Mouse (Mus musculus): ENCODE data around the gene Zfp462. TPM values are rescaled to one million over a fixed set of nuclear protein-coding genes. Genes with fewer than 3 reads are reported as not detected.
"Not testable (repeated sequence)": the region's sequence is repeated elsewhere in the genome, so short reads cannot be mapped to it uniquely, and the experiment has no call there.

Gene Zfp462
- polyA plus RNA-seq, 1 experiment from 2014 or later = 9.9 TPM

DNA sequence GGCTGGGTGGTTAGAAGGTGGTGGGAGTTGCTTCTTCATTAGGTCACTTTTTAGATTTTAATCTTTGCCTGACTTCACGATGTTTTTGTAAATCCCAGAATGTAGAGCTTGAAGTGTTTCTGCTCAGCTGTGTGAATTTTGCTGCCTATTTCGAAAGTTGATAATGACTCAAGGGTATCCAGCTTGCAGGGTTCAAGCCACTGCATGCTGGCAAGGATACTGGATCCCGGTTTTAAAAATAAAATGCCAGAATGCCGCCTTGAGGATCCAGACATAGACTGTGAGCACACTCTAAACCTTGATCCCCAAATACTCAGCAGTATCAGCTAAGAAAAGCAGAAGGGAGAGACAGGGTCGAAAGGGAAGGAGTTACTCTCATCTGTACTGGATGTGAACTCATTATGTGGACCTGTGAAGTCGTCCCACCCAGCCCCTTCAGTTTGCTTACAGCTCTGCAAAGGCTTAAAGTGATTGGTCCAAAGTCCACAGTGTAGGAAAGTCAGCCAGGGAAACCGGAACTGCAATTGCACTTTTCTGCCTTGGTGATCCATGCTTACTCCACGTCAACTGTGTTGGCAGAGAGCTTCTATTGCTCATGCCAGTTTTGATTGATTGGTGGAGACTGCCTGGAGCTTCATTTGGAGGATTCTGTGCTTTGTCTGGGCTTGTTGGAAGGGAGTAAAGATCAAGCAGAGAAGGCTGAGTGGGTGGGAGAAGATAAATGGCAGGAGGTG lies 28.1 kb downstream of the Zfp462 start:
- Histone ChIP-seq H3K9ac (ENCODE audit: low read depth, low read length) (no peak overlapping the region), H3K27ac (ENCODE audit: low read length) (no peak overlapping the region), H3K36me3 (ENCODE audit: control insufficient read depth, insufficient read depth, low read length) (0 out of 2 replicates have a peak, but pooled peaks cover 1% of the 10 kb centered on the region), H3K4me2 (ENCODE audit: low read length) (no peak overlapping the region), H3K9me3 (replicated peaks; ENCODE audit: control insufficient read depth, low read length, poor library complexity, severe bottlenecking) (no peaks in the 10 kb centered on the region), H3K4me1 (ENCODE audit: control insufficient read depth, insufficient read depth, low read length) (peaks cover 6% of the 10 kb centered on the region), H3K27me3 (ENCODE audit: control insufficient read depth, insufficient read depth, low read depth, low read length) (no peaks in the 10 kb centered on the region), H3K4me3 (ENCODE audit: low read depth, low read length) (no peak overlapping the region)
- no peak for ATAC-seq
- WGBS = 83% methylated on average over 8 of the region's 8 CpGs

DNA sequence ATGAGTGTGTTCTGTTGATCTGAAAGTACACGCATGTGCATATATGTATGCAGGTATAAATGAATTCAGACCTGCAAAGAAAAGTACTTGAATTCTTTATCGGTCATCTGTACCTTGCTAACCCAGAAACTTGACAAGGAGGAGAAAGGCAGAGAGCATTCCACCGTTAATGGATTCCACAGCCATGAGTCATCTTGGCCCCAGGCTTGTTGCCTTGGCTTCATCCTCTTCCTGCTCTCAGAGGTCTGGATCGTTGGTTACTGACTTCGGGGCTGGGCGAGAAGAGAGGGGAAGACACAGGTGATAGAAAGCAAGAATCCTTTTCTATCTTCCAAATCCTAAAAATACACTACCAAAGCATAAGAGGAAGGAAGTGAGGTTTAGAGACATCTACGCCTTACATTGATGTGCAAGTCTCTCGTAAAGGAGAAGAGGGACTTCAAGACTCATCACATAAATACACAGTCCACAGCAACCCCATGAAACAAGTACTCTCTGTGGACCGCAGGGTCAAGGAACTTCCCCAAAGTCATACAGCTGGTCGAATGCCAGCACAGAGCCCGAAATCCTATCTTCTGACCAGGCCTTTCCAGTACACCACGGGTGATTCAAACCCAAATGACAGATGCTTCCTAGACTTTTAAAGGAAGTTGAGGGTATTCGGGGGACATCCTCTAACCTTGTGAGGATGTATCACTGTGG lies 35.1 kb downstream of the Zfp462 start:
- Histone ChIP-seq H3K27ac (ENCODE audit: low read length) (no peak overlapping the region), H3K9me3 (replicated peaks; ENCODE audit: control insufficient read depth, low read length, poor library complexity, severe bottlenecking) (no peaks in the 10 kb centered on the region), H3K4me2 (ENCODE audit: low read length) (no peak overlapping the region), H3K27me3 (ENCODE audit: control insufficient read depth, insufficient read depth, low read depth, low read length) (no peaks in the 10 kb centered on the region), H3K4me1 (ENCODE audit: control insufficient read depth, insufficient read depth, low read length) (peaks cover 6% of the 10 kb centered on the region), H3K9ac (ENCODE audit: low read depth, low read length) (no peak overlapping the region), H3K4me3 (ENCODE audit: low read depth, low read length) (no peak overlapping the region), H3K36me3 (ENCODE audit: control insufficient read depth, insufficient read depth, low read length) (no peaks in the 10 kb centered on the region)
- ATAC-seq = no peak
- 87% methylated on average over 13 of the region's 13 CpGs for WGBS

- no peak overlapping the region for H3K9ac ChIP-seq (ENCODE audit: low read depth, low read length)
- ATAC-seq = no peak
- 94% methylated on average over 2 of the region's 2 CpGs for WGBS
- no peaks in the 10 kb centered on the region for H3K27me3 ChIP-seq (ENCODE audit: control insufficient read depth, insufficient read depth, low read depth, low read length)
- H3K36me3 ChIP-seq (ENCODE audit: control insufficient read depth, insufficient read depth, low read length) = no peaks in the 10 kb centered on the region
- H3K4me1 ChIP-seq (ENCODE audit: control insufficient read depth, insufficient read depth, low read length) = no peaks in the 10 kb centered on the region; the same call in 1 of the 2 replicates
- H3K9me3 ChIP-seq (replicated peaks; ENCODE audit: control insufficient read depth, low read length, poor library complexity, severe bottlenecking) = no peaks in the 10 kb centered on the region
- H3K4me3 ChIP-seq (ENCODE audit: low read depth, low read length) = no peak overlapping the region
- no peak overlapping the region for H3K27ac ChIP-seq (ENCODE audit: low read length)
- no peak overlapping the region for H3K4me2 ChIP-seq (ENCODE audit: low read length)
These were observed 39.7 kb downstream of the Zfp462 start for GRCm38 (mm10) chr4:54984502-54984901.

DNA sequence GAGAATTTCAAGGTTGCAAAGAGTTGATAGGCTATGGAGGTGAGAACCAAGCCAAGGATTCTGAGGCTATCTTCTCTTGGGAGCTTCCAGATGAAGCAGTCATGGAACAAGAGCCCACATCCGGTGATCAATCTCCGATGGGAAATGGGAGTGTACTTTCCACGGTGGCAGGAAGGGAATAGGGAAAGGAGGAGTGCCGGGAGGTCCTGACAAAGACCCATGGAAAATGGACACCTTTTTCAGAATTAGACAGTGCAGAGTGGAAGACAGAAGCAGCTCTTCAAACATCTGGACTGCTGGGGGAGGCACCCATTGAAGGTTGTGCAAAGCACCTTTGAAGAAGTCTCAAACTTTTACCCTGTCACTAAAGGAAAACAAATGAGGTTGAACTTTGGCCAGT lies 41.8 kb downstream of the Zfp462 start:
- Histone ChIP-seq H3K4me1 (ENCODE audit: control insufficient read depth, insufficient read depth, low read length) (peaks cover 4% of the 10 kb centered on the region; the same call in 1 of the 2 replicates), H3K4me3 (ENCODE audit: low read depth, low read length) (no peak overlapping the region), H3K36me3 (ENCODE audit: control insufficient read depth, insufficient read depth, low read length) (no peaks in the 10 kb centered on the region), H3K27ac (ENCODE audit: low read length) (no peak overlapping the region), H3K4me2 (ENCODE audit: low read length) (no peak overlapping the region), H3K27me3 (ENCODE audit: control insufficient read depth, insufficient read depth, low read depth, low read length) (no peaks in the 10 kb centered on the region), H3K9me3 (replicated peaks; ENCODE audit: control insufficient read depth, low read length, poor library complexity, severe bottlenecking) (no peaks in the 10 kb centered on the region), H3K9ac (ENCODE audit: low read depth, low read length) (no peak overlapping the region)
- 90% methylated on average over 4 of the region's 4 CpGs for WGBS
- ATAC-seq = no peak

GRCm38 (mm10) chr4:54987256-54987655 lies 42.4 kb downstream of the Zfp462 start:
- Histone ChIP-seq H3K27ac (ENCODE audit: low read length) (no peak overlapping the region), H3K27me3 (ENCODE audit: control insufficient read depth, insufficient read depth, low read depth, low read length) (no peaks in the 10 kb centered on the region), H3K36me3 (ENCODE audit: control insufficient read depth, insufficient read depth, low read length) (no peaks in the 10 kb centered on the region), H3K4me3 (ENCODE audit: low read depth, low read length) (no peak overlapping the region), H3K9me3 (replicated peaks; ENCODE audit: control insufficient read depth, low read length, poor library complexity, severe bottlenecking) (no peaks in the 10 kb centered on the region), H3K4me2 (ENCODE audit: low read length) (no peak overlapping the region), H3K4me1 (ENCODE audit: control insufficient read depth, insufficient read depth, low read length) (peaks cover 4% of the 10 kb centered on the region; the same call in 1 of the 2 replicates), H3K9ac (ENCODE audit: low read depth, low read length) (no peak overlapping the region)
- ATAC-seq = no peak
- WGBS = 57% methylated on average over 3 of the region's 3 CpGs

DNA sequence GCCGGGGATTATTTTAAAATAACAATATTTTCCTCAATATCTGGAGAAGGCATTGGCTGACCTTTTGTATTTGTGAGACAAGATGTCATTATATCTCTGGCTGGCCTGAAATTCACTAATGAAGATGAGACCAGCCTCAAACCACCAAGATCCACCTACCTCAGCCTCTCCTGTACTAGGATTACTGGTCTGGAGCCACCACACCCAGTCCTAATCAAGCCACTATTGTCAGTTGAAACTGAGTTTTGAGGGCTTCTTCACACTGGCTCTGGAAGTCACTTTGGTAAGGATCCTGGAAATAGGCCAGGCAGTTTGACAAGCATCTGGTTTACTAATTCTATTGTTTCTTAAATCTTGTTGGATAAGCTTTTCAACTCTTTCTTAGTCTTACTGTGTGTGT lies 43.1 kb downstream of the Zfp462 start:
- no peaks in the 10 kb centered on the region for H3K36me3 ChIP-seq (ENCODE audit: control insufficient read depth, insufficient read depth, low read length)
- ATAC-seq = no peak
- no peak overlapping the region for H3K27ac ChIP-seq (ENCODE audit: low read length)
- no peak overlapping the region for H3K4me3 ChIP-seq (ENCODE audit: low read depth, low read length)
- H3K27me3 ChIP-seq (ENCODE audit: control insufficient read depth, insufficient read depth, low read depth, low read length) = no peaks in the 10 kb centered on the region
- H3K4me2 ChIP-seq (ENCODE audit: low read length) = no peak overlapping the region
- H3K9me3 ChIP-seq (replicated peaks; ENCODE audit: control insufficient read depth, low read length, poor library complexity, severe bottlenecking) = no peaks in the 10 kb centered on the region
- H3K9ac ChIP-seq (ENCODE audit: low read depth, low read length) = no peak overlapping the region
- 89% methylated on average over 1 of the region's 1 CpGs for WGBS
- H3K4me1 ChIP-seq (ENCODE audit: control insufficient read depth, insufficient read depth, low read length) = peaks cover 4% of the 10 kb centered on the region; the same call in 1 of the 2 replicates

- H3K9me3 ChIP-seq (replicated peaks; ENCODE audit: control insufficient read depth, low read length, poor library complexity, severe bottlenecking) = no peaks in the 10 kb centered on the region
- no peaks in the 10 kb centered on the region for H3K27me3 ChIP-seq (ENCODE audit: control insufficient read depth, insufficient read depth, low read depth, low read length)
- no peak overlapping the region for H3K4me2 ChIP-seq (ENCODE audit: low read length)
- H3K4me1 ChIP-seq (ENCODE audit: control insufficient read depth, insufficient read depth, low read length) = peaks cover 4% of the 10 kb centered on the region; the same call in 1 of the 2 replicates
- H3K9ac ChIP-seq (ENCODE audit: low read depth, low read length) = no peak overlapping the region
- H3K27ac ChIP-seq (ENCODE audit: low read length) = no peak overlapping the region
- no peaks in the 10 kb centered on the region for H3K36me3 ChIP-seq (ENCODE audit: control insufficient read depth, insufficient read depth, low read length)
- 68% methylated on average over 5 of the region's 5 CpGs for WGBS
- no peak overlapping the region for H3K4me3 ChIP-seq (ENCODE audit: low read depth, low read length)
- no peak for ATAC-seq
These were observed 47.1 kb downstream of the Zfp462 start for GRCm38 (mm10) chr4:54991973-54992372.

- H3K4me1 ChIP-seq (ENCODE audit: control insufficient read depth, insufficient read depth, low read length); H3K4me2 ChIP-seq (ENCODE audit: low read length); H3K9me3 ChIP-seq (replicated peaks; ENCODE audit: control insufficient read depth, low read length, poor library complexity, severe bottlenecking); H3K9ac ChIP-seq (ENCODE audit: low read depth, low read length); H3K27me3 ChIP-seq (ENCODE audit: control insufficient read depth, insufficient read depth, low read depth, low read length); ATAC-seq; H3K27ac ChIP-seq (ENCODE audit: low read length); H3K36me3 ChIP-seq (ENCODE audit: control insufficient read depth, insufficient read depth, low read length); H3K4me3 ChIP-seq (ENCODE audit: low read depth, low read length): not testable (repeated sequence)
These were observed 48.2 kb downstream of the Zfp462 start for GRCm38 (mm10) chr4:54993001-54993400.

- ATAC-seq = no peak
- no peaks in the 10 kb centered on the region for H3K9me3 ChIP-seq (replicated peaks; ENCODE audit: control insufficient read depth, low read length, poor library complexity, severe bottlenecking)
- H3K36me3 ChIP-seq (ENCODE audit: control insufficient read depth, insufficient read depth, low read length) = no peaks in the 10 kb centered on the region
- H3K4me2 ChIP-seq (ENCODE audit: low read length) = no peak overlapping the region
- H3K4me1 ChIP-seq (ENCODE audit: control insufficient read depth, insufficient read depth, low read length) = peaks cover 1% of the 10 kb centered on the region; the same call in 1 of the 2 replicates
- no peaks in the 10 kb centered on the region for H3K27me3 ChIP-seq (ENCODE audit: control insufficient read depth, insufficient read depth, low read depth, low read length)
- no peak overlapping the region for H3K27ac ChIP-seq (ENCODE audit: low read length)
- WGBS = 86% methylated on average over 1 of the region's 1 CpGs
- H3K9ac ChIP-seq (ENCODE audit: low read depth, low read length) = no peak overlapping the region
- no peak overlapping the region for H3K4me3 ChIP-seq (ENCODE audit: low read depth, low read length)
These were observed 50.4 kb downstream of the Zfp462 start for GRCm38 (mm10) chr4:54995258-54995657.
